Mouse (Mus musculus) urinary bladder, postnatal 36 days (tissue): ENCODE data around the gene Shroom1.

ENCODE experiments used
- DNase-seq, 2 experiments: peaks; one replicate each; pipeline ENCODE4 v3.0.0; 2022; ENCODE audit warnings: low spot score in 2 of 2, mixed read lengths in 1 of 2

The Shroom1 gene

GRCm38 (mm10) chr11:53446183-53446582, 10.8 kb upstream of the Shroom1 start:
- no peak for DNase-seq

- DNase-seq: no peak
Measured at GRCm38 (mm10) chr11:53447996-53448395, 9.0 kb upstream of the Shroom1 start.

GRCm38 (mm10) chr11:53448529-53448928, 8.5 kb upstream of the Shroom1 start:
- peak in 1 of 2 experiments; percentile 57 for DNase-seq

- no peak for DNase-seq
Measured at GRCm38 (mm10) chr11:53450070-53450705, 6.8 kb upstream of the Shroom1 start.

- no peak for DNase-seq
Measured at GRCm38 (mm10) chr11:53451361-53451760, 5.6 kb upstream of the Shroom1 start.

- DNase-seq: no peak
Measured at GRCm38 (mm10) chr11:53452396-53452795, 4.6 kb upstream of the Shroom1 start.

- no peak for DNase-seq
Measured at GRCm38 (mm10) chr11:53453031-53453430, 4.0 kb upstream of the Shroom1 start.

- no peak for DNase-seq
Measured at GRCm38 (mm10) chr11:53457372-53457954, 458 bp downstream of the Shroom1 start.

GRCm38 (mm10) chr11:53458996-53459395, 2.0 kb downstream of the Shroom1 start:
- no peak for DNase-seq

- no peak for DNase-seq
Measured at GRCm38 (mm10) chr11:53460192-53460591, 3.2 kb downstream of the Shroom1 start.

- DNase-seq: peak in 1 of 2 experiments; percentile 40
Measured at GRCm38 (mm10) chr11:53461727-53462126, 4.7 kb downstream of the Shroom1 start.

- DNase-seq: no peak
Measured at GRCm38 (mm10) chr11:53463551-53464424, 6.8 kb downstream of the Shroom1 start.

- DNase-seq: peak in 1 of 2 experiments; percentile 72
Measured at GRCm38 (mm10) chr11:53466231-53466971, 9.4 kb downstream of the Shroom1 start.

- no peak for DNase-seq
Measured at GRCm38 (mm10) chr11:53469294-53469967, 12.4 kb downstream of the Shroom1 start.

GRCm38 (mm10) chr11:53469968-53470695, 13.1 kb downstream of the Shroom1 start, which contains the start of gene Gm9837:
TSS of gene Gm9837 (minus strand) at chr11:53470479.
- DNase-seq: peak; percentile 80 to 89

GRCm38 (mm10) chr11:53472709-53473108, 15.7 kb downstream of the Shroom1 start:
- DNase-seq: no peak

GRCm38 (mm10) chr11:53475620-53476019, 18.6 kb downstream of the Shroom1 start:
- DNase-seq: no peak

- no peak for DNase-seq
Measured at GRCm38 (mm10) chr11:53477833-53478232, 20.8 kb downstream of the Shroom1 start.

GRCm38 (mm10) chr11:53478383-53479170, 21.6 kb downstream of the Shroom1 start:
- no peak for DNase-seq
